ENCODE assay signal across 9 mouse cellular contexts in genomic region chr3:50606986-50607385, GRCm38 (mm10).
A peak's percentile ranks its signal among the peaks of the same experiment; 100 is the strongest.
DNase-seq lines count a peak whose midpoint lies in the region.
"Had no signal": no experiment of that assay in that cellular context is flagged by ENCODE, and none has a peak within 500 bp of the region (broad histone marks: within the 10 kb centered on the region; RNA-seq: fewer than 3 reads in every experiment).

No protein-coding gene starts in this region.

- DNase-seq in adrenal gland, postnatal 10 days: peak; percentile 12
- DNase-seq in adrenal gland, adult 18-20 months (ENCODE audit: low spot score in 2 of 2): no peak
- peak; percentile 10 for DNase-seq in layer of hippocampus, adult 11-12 months (ENCODE audit: low spot score)
- no peak for DNase-seq in layer of hippocampus, adult 9-10 months (ENCODE audit: low spot score)
- DNase-seq in adrenal gland, postnatal 36 days: peak; percentile 22 to 38
- peak; percentile 45 to 65 for DNase-seq in cerebellum, postnatal 10 days
- no peak for DNase-seq in heart, adult 9 months (ENCODE audit: low spot score in 2 of 2)
- DNase-seq in right cerebral cortex, postnatal 14 days: no peak
- DNase-seq: liver had no signal

Comparison
In these comparisons a context has a peak if more than half of its experiments do, and no peak if none do; other contexts are left out.
1. DNase-seq: peak in adrenal gland, postnatal 10 days (single experiment), layer of hippocampus, adult 11-12 months (single experiment), adrenal gland, postnatal 36 days (2 of 2) and cerebellum, postnatal 10 days (2 of 2); none in adrenal gland, adult 18-20 months (0 of 2), layer of hippocampus, adult 9-10 months (single experiment), heart, adult 9 months (0 of 2) and right cerebral cortex, postnatal 14 days (single experiment).